Mouse (Mus musculus) embryonic fibroblast, embryonic 13.5 days (primary cell): ENCODE results near the gene Rhot2.

ENCODE experiments used
- CTCF ChIP-seq: IDR thresholded peaks from 2 replicates; pipeline ENCODE4 v1.5.1; 2011; ENCODE audit warnings: mild to moderate bottlenecking, control low read depth, low read length, moderate library complexity, borderline replicate concordance; ENCODE audit not compliant: insufficient read depth
- POLR2A ChIP-seq: IDR thresholded peaks from 2 replicates; pipeline ENCODE4 v1.6.1; 2011; ENCODE audit warnings: low read depth, mild to moderate bottlenecking, control low read depth, low read length, moderate library complexity

- TF ChIP-seq CTCF, result no peak
- TF ChIP-seq POLR2A, result no peak
Observed at GRCm38 (mm10) chr17:25886806-25887205, 42.2 kb upstream of the Rhot2 start.
